Mouse (Mus musculus) heart, embryonic 11.5 days (tissue): Measurements from ENCODE around the gene Prss30. TPM values are rescaled to one million over a fixed set of nuclear protein-coding genes. Genes with fewer than 3 reads are reported as not detected.
"Not testable (repeated sequence)": the region's sequence is repeated elsewhere in the genome, so short reads cannot be mapped to it uniquely, and the experiment has no call there.

Experiments
- ATAC-seq: fragments of 200-750 bp; cut with Nextera tagmentation; replicated peaks from 2 replicates; pipeline ENCODE4 v1.8.0; 2017; ENCODE audit warnings: moderate library complexity; ENCODE audit not compliant: insufficient number of reproducible peaks, low FRiP score, low TSS enrichment
- H3K27ac ChIP-seq: fragments of 300-500 bp; sonication (generic); 2 replicates; pipeline ENCODE4 v1.5.1; 2014; ENCODE audit warnings: mild to moderate bottlenecking, low read depth, low read length
- H3K27me3 ChIP-seq: fragments of 300-500 bp; sonication (generic); 2 replicates; pipeline ENCODE4 v1.6.1; 2014; ENCODE audit warnings: mild to moderate bottlenecking, low read length, mixed read lengths; ENCODE audit not compliant: control insufficient read depth, insufficient read depth
- H3K36me3 ChIP-seq: fragments of 300-500 bp; sonication (generic); 2 replicates; pipeline ENCODE4 v1.6.1; 2014; ENCODE audit warnings: mild to moderate bottlenecking, low read length, moderate library complexity, mixed read lengths; ENCODE audit not compliant: control insufficient read depth, insufficient read depth
- H3K4me1 ChIP-seq: fragments of 300-500 bp; sonication (generic); 2 replicates; pipeline ENCODE4 v1.6.1; 2014; ENCODE audit warnings: low read length; ENCODE audit not compliant: control insufficient read depth, insufficient read depth
- H3K4me2 ChIP-seq: fragments of 300-500 bp; sonication (generic); 2 replicates; pipeline ENCODE4 v1.6.1; 2014; ENCODE audit warnings: mild to moderate bottlenecking, moderate library complexity
- H3K4me3 ChIP-seq: fragments of 300-500 bp; sonication (generic); 2 replicates; pipeline ENCODE4 v1.5.1; 2014; ENCODE audit warnings: low read depth, low read length
- H3K9ac ChIP-seq: fragments of 300-500 bp; sonication (generic); 2 replicates; pipeline ENCODE4 v1.6.1; 2014; ENCODE audit warnings: mild to moderate bottlenecking, low read depth, low read length, moderate library complexity
- H3K9me3 ChIP-seq: fragments of 300-500 bp; sonication (generic); replicated peaks from 2 replicates; pipeline ENCODE4 v1.6.1; 2016; ENCODE audit warnings: low read length; ENCODE audit not compliant: control insufficient read depth
- WGBS: fragments of 180-500 bp; shearing (Covaris S2); extraction: QIAGEN DNeasy Blood & Tissue Kit; methylation state at CpG from one replicate; pipeline ENCODE4 v1.1.7; 2014; ENCODE audit not compliant: insufficient replicate concordance; 5-methylcytosine and 5-hydroxymethylcytosine counted together
- microRNA-seq: library from miRNA; unstranded; fragments of <30 nt; microRNA quantifications from one replicate; pipeline ENCODE4, GENCODE M21; 2016; ENCODE audit warnings: borderline number of aligned reads
- polyA plus RNA-seq: library from polyadenylated mRNA; unstranded; fragments of >200 nt; fragmentation: Nextera tagmentation; extraction: Ambion mirVana; gene quantifications from 2 replicates; pipeline ENCODE4 v1.2.1, GENCODE M21; 2014

Gene Prss30
- polyA plus RNA-seq, 1 experiment from 2014 or later, result not detected

- not testable (repeated sequence) for ATAC-seq, H3K4me1 ChIP-seq, H3K27me3 ChIP-seq, H3K9me3 ChIP-seq, H3K36me3 ChIP-seq, H3K27ac ChIP-seq, H3K9ac ChIP-seq, H3K4me3 ChIP-seq, H3K4me2 ChIP-seq
- 69% methylated on average over 4 of the region's 4 CpGs for WGBS
Observed at GRCm38 (mm10) chr17:23950828-23951227, 29.5 kb downstream of the Prss30 start.

DNA sequence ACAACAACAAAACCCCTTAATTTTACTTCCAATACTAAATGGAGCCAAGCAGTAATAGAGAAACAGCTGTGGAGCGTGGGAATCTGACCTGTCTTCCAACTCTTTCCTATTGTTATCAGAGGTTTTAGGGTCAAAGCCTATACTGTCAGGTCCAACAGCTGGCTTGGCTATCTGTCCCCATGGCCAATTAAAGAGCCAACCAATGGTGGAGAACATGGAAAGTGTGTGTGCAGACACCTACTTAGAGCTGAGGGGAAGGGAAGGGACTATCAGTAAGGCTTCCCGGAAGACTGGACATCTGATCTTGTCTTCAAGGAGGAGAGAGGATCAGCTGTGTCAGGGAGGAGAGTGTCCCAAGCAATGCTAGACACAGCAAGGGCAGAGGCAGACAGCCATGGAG lies 31.3 kb downstream of the Prss30 start:
- WGBS, result 51% methylated on average over 2 of the region's 2 CpGs
- ATAC-seq, result no peak
- no peaks in the 10 kb centered on the region for H3K9me3 ChIP-seq
- no peak overlapping the region for H3K4me3 ChIP-seq
- H3K9ac ChIP-seq, result no peak overlapping the region
- H3K4me1 ChIP-seq, result no peaks in the 10 kb centered on the region
- no peaks in the 10 kb centered on the region for H3K36me3 ChIP-seq
- H3K27ac ChIP-seq, result no peak overlapping the region
- H3K27me3 ChIP-seq, result no peaks in the 10 kb centered on the region
- H3K4me2 ChIP-seq, result no peak overlapping the region

DNA sequence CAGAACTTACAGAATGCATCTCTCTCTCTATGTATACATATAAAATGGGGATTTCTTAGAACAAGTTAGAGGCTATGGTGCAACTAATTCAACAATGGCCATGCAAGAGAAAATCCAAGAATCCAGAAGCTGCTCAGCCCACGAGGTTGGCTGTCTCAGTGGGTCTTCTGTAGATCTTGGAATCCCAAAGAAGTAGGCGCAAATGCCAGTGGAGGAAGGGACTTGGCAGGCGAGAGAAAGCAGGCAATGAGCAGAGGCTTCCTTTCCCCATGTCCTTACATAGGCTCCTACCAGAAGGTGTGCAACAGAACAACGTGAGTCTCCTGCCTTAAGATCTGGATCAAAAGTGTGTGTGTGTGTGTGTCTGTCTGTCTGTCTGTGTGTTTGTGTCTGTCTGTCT lies 32.9 kb downstream of the Prss30 start:
- H3K9ac ChIP-seq, H3K36me3 ChIP-seq, H3K4me1 ChIP-seq, H3K4me2 ChIP-seq, ATAC-seq, H3K27me3 ChIP-seq, H3K27ac ChIP-seq, H3K9me3 ChIP-seq, H3K4me3 ChIP-seq: not testable (repeated sequence)
- 62% methylated on average over 4 of the region's 4 CpGs for WGBS

- H3K9ac ChIP-seq, result no peak within 1 kb of the TSS
- no peak for ATAC-seq
- peaks cover 3% of the 10 kb centered on the region; the same call in 1 of the 2 replicates for H3K27me3 ChIP-seq
- no peak within 1 kb of the TSS for H3K4me2 ChIP-seq
- no peaks in the 10 kb centered on the region for H3K4me1 ChIP-seq
- H3K4me3 ChIP-seq, result no peak within 1 kb of the TSS
- no peak within 1 kb of the TSS for H3K27ac ChIP-seq
- H3K36me3 ChIP-seq, result no peaks in the 10 kb centered on the region
- no peaks in the 10 kb centered on the region for H3K9me3 ChIP-seq
Observed at GRCm38 (mm10) chr17:23941372-23941771, 39.0 kb downstream of the Prss30 start, which contains the start of gene Sbp. Gene Sbp (plus strand): TSS chr17:23941672.

- 51% methylated on average over 5 of the region's 5 CpGs for WGBS
- no peaks in the 10 kb centered on the region for H3K9me3 ChIP-seq
- no peaks in the 10 kb centered on the region for H3K4me1 ChIP-seq
- no peak for ATAC-seq
- no peak overlapping the region for H3K27ac ChIP-seq
- H3K4me2 ChIP-seq, result no peak overlapping the region
- no peaks in the 10 kb centered on the region for H3K36me3 ChIP-seq
- no peak overlapping the region for H3K4me3 ChIP-seq
- no peak overlapping the region for H3K9ac ChIP-seq
- H3K27me3 ChIP-seq, result no peaks in the 10 kb centered on the region
Observed at GRCm38 (mm10) chr17:23931157-23931556, 49.2 kb downstream of the Prss30 start.

DNA sequence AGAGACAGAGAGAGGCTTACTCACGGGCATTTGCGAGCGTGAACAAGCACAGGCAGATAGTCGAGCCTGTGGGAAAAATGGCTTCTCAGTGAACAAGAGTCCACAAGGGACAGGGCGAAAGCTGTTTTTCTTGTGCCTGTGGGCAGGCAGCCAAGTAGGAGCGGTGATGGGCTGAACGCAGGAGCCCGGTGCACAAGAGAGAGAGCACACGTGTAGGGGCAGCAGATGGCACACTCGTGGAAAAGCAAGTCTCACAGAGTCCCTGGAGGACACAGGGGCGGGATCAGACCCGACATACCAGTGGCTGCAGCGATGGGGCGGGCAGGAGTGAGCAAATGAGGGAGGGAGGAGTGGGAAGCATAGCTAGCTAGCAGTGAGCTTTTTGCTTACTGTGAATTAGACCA lies 55.3 kb downstream of the Prss30 start:
- H3K36me3 ChIP-seq, result no peaks in the 10 kb centered on the region
- peaks cover 3% of the 10 kb centered on the region; the same call in 1 of the 2 replicates for H3K4me1 ChIP-seq
- peak; percentile 74; the same call in 1 of the 2 replicates for ATAC-seq
- H3K9me3 ChIP-seq, result no peaks in the 10 kb centered on the region
- H3K4me3 ChIP-seq, result peak overlapping the region; percentile 60
- H3K9ac ChIP-seq, result peak overlapping the region; percentile 82
- peak overlapping the region; percentile 85 for H3K4me2 ChIP-seq
- under 1% methylated on average over 14 of the region's 14 CpGs for WGBS
- no peaks in the 10 kb centered on the region for H3K27me3 ChIP-seq
- H3K27ac ChIP-seq, result peak overlapping the region; percentile 95

GRCm38 (mm10) chr17:23924531-23925007 lies 55.8 kb downstream of the Prss30 start:
- Histone ChIP-seq H3K27ac (peak overlapping the region; percentile 95), H3K9ac (peak overlapping the region; percentile 82), H3K27me3 (no peaks in the 10 kb centered on the region), H3K4me3 (peak overlapping the region; percentile 60), H3K4me1 (peaks cover 3% of the 10 kb centered on the region; the same call in 1 of the 2 replicates), H3K36me3 (no peaks in the 10 kb centered on the region), H3K9me3 (no peaks in the 10 kb centered on the region), H3K4me2 (peak overlapping the region; percentile 85)
- ATAC-seq, result peak; percentile 95
- under 1% methylated on average over 29 of the region's 29 CpGs for WGBS

Small RNA genes within 50 kb of the gene (microRNA-seq; reads per million reads assigned to microRNA genes)
- gene Gm27700, result not detected

Other genes with a start within 250 kb of the Prss30 start
- 7.6 and 7.9 TPM in 2 replicates for gene Paqr4, start 239.7 kb downstream of the Prss30 start, polyA plus RNA-seq
- 0.27 and 0.63 TPM in 2 replicates for gene Kremen2, start 234.7 kb downstream of the Prss30 start, polyA plus RNA-seq
- gene Flywch1, start 209.0 kb downstream of the Prss30 start, polyA plus RNA-seq, result 60.5 and 62.4 TPM in 2 replicates
- 8.2 and 9.5 TPM in 2 replicates for gene Flywch2, start 194.5 kb downstream of the Prss30 start, polyA plus RNA-seq
- 285 and 390 TPM in 2 replicates for gene Srrm2, start 190.0 kb downstream of the Prss30 start, polyA plus RNA-seq
- 929 and 1,004 TPM in 2 replicates for gene Elob, start 151.4 kb downstream of the Prss30 start, polyA plus RNA-seq
- gene Prss33, start 144.5 kb downstream of the Prss30 start, polyA plus RNA-seq, result not detected in 2 replicates
- gene Prss32, start 136.7 kb downstream of the Prss30 start, polyA plus RNA-seq, result not detected in 2 replicates
- gene Prss41, start 136.4 kb downstream of the Prss30 start, polyA plus RNA-seq, result 0.19 and 0.31 TPM in 2 replicates
- gene Prss21, start 112.5 kb downstream of the Prss30 start, polyA plus RNA-seq, result not detected in 2 replicates
- not detected in 2 replicates for gene Dcpp1, start 99.7 kb downstream of the Prss30 start, polyA plus RNA-seq
- not detected in 2 replicates for gene Dcpp2, start 99.7 kb downstream of the Prss30 start, polyA plus RNA-seq
- not detected in 2 replicates for gene Dcpp3, start 63.1 kb downstream of the Prss30 start, polyA plus RNA-seq
- not detected in 2 replicates for gene Sbp, start 38.9 kb downstream of the Prss30 start, polyA plus RNA-seq
- not detected in 2 replicates for gene Sbpl, start 25.3 kb downstream of the Prss30 start, polyA plus RNA-seq
- 0.17 TPM in 1 of 2 replicates, not detected in the other for gene Prss22, start 17.5 kb upstream of the Prss30 start, polyA plus RNA-seq
- 0.17 and 0.37 TPM in 2 replicates for gene Prss27, start 57.6 kb upstream of the Prss30 start, polyA plus RNA-seq
- 39.9 and 42.7 TPM in 2 replicates for gene Kctd5, start 92.9 kb upstream of the Prss30 start, polyA plus RNA-seq
- gene Pdpk1, start 170.4 kb upstream of the Prss30 start, polyA plus RNA-seq, result 45.2 and 45.9 TPM in 2 replicates
- gene Amdhd2, start 183.2 kb upstream of the Prss30 start, polyA plus RNA-seq, result 28.3 and 31.0 TPM in 2 replicates
- 552 and 561 TPM in 2 replicates for gene Atp6v0c, start 189.1 kb upstream of the Prss30 start, polyA plus RNA-seq
- 4.0 and 5.2 TPM in 2 replicates for gene Tbc1d24, start 225.0 kb upstream of the Prss30 start, polyA plus RNA-seq
- gene Ntn3, start 229.0 kb upstream of the Prss30 start, polyA plus RNA-seq, result 2.0 TPM in 2 replicates
- 7.0 and 7.6 TPM in 2 replicates for gene Tedc2, start 240.3 kb upstream of the Prss30 start, polyA plus RNA-seq